Mouse (Mus musculus) adrenal gland (tissue): Measurements from ENCODE around the gene Gm11757.
"Not testable (repeated sequence)": the region's sequence is repeated elsewhere in the genome, so short reads cannot be mapped to it uniquely, and the experiment has no call there.

Experiments
- intact Hi-C: fragments of 180-260 bp; cut with DNase I; formaldehyde crosslinking; loops from one replicate; pipeline ENCODE4 v1.15.1; 2025
- long read RNA-seq, 2 experiments: library from polyadenylated mRNA; unstranded; transcript quantifications; one replicate each; pipeline ENCODE4 v2.0.0; 2020; ENCODE audit warnings: borderline replicate concordance in 1 of 2; ENCODE audit not compliant: insufficient replicate concordance in 1 of 2

The Gm11757 gene
- long read RNA-seq, experiment 1: 0 reads
- long read RNA-seq, experiment 2: 0 reads

- intact Hi-C loops: not testable (repeated sequence)
Measured at GRCm38 (mm10) chr4:73891012-73891411, at the start of gene Gm11757. Gm11757 (minus strand) TSS chr4:73891112.

GRCm38 (mm10) chr4:73920660-73921059 is 29.7 kb upstream of the Gm11757 start, which contains the start of gene Gm11756:
Gm11756 (minus strand) TSS chr4:73920760.
- intact Hi-C loops: not testable (repeated sequence)

GRCm38 (mm10) chr4:73905853-73906252 is 14.9 kb upstream of the Gm11757 start, which contains the start of gene Gm13871:
Gm13871 (minus strand) TSS chr4:73905953.
- intact Hi-C loops: not testable (repeated sequence)

GRCm38 (mm10) chr4:73876166-73876565 is 14.7 kb downstream of the Gm11757 start, which contains the start of gene Gm11758:
Gm11758 (minus strand) TSS chr4:73876266.
- intact Hi-C loops: not testable (repeated sequence)
